Mouse (Mus musculus) 3134 (cell line): ENCODE data around the gene Zfp981.
"Not testable (repeated sequence)": the region's sequence is repeated elsewhere in the genome, so short reads cannot be mapped to it uniquely, and the experiment has no call there.

Experiments used
- DNase-seq: peaks from one replicate; pipeline ENCODE4 v3.0.0-alpha.2; 2011; ENCODE audit warnings: low spot score; ENCODE audit not compliant: insufficient read length; ENCODE audit errors: extremely low read depth

Zfp981 gene

DNA sequence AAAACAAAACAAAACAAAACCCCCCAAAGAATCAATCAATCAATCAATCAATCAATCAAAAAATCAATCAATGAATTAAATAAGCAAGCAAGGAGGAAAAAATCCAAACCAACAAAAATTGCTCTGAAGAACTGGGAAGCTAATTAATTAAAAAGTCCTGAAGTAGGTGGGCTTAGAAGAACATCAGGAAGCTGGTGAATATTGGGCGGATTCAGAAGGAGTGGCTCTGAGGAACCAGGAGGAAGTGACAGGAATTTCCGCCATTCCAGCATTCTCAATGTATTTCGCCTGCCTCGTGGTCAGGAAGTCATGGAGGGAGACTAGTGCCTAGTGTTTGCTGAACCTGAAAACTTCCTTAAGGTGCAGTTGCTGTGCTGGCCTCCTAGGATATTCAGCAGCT is at the start of gene Zfp981:
TSS of gene Zfp981 (plus strand) at position 301 of the 400 bp plus-strand sequence.
- not testable (repeated sequence) for DNase-seq

DNA sequence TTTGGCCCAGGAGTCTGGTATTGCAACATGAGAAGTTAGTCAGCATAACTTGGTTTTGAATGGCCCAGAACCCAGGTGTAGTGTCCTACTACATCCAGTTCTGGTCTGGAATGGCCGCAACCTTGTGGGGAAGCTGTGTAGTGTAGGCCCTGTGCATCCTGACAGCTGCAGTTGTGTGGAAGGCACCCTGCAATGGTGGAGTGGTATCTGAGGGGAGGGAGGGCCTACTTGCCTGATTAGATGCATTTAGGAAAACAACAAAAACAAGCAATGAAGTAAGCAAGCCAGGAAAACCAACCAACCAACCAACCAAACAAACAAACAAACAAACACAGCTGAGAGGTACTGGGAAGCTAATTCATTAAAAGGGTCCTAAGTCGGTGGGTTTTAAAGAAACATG is 49.3 kb upstream of the Zfp981 start:
- not testable (repeated sequence) for DNase-seq

DNA sequence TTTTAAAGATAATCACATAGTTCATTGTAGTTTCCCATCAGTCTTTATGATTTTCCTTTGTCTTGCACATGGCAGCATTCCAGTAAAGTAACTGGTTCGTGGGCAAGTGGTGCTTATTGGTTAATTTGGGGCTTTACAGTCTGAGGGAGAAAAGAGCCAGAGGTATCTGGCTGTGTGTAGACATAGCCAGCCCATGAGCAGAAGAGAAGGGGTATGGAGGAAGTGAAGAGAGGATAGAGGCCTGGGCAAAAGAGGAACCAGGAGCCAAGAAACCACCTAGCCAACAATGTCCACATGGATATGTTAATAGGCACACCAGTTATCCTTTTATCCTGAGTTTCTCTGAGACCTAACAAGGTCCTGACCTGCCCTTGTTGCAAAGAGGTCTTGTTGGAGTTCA is 47.7 kb upstream of the Zfp981 start:
- not testable (repeated sequence) for DNase-seq

DNA sequence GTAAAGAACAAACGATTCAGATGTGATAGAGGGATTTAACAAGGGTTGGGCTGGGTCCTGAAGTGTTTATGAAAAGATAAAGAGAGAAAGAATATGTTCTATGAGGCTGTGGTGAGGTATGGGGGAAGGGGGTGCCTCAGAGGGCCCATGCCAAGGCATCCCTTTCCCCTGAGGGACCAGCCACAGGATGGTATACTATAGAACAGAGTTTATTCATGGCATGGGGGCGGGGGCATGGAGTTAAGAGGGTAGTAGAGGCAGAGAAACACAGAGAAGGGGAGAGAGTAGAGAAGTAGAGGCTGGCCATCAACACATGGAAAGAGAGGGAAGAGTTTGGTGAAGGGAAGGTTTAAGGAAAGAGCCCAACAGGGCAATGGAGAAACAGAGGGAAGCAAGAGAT is 46.9 kb upstream of the Zfp981 start:
- DNase-seq = no peak

DNA sequence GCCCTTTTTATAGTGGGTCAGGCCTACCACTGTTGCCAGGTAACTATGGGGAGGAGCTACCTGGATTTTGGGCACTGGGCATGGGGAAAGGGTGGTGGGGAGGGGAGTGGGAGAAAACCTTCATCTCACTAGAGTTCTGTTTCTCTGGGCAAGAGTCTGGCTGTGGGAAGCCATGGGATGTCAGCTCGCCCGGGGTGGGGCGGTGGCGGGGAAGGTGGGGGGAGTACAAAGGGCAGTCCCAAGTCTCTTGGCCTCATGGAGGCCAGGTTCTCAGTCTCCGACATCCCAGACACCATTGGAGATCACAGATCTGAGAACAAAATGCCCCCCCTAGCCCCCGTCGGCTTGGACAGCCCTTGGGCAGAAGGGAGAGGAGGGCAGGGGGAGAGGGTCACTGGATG is 46.5 kb upstream of the Zfp981 start:
- DNase-seq = peak; percentile 13

DNA sequence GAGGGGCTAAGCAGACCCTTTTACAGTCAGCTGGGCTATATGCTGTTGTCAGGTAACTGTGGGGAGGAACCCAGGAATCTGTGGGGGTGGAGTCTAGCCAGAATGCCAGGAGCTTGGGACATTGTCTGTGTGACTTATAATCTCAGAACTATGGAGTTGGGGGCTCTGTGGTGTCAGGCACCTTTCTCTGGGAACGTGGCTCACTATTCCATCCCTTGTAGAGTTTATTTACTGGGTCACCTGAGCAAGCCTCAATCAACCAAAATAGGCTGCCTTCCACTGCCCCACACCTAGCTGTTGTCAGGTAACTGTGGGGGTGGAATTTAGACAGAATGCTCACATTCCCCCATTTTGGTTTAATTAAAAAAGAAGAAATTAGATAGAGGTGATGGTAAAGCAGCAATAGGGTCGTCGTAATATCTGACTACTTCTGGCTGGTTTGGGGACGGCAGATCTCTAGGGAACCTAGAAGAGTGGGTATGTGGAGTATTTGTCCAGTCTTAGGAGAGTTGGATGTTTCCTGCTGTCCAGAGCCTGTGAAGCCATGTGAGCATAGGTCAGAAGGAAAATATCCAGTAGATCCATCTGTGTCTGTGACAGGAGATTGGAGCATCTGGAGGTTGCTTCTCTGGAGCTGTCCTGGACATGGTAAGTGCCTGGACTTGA is 45.6 kb upstream of the Zfp981 start:
- DNase-seq = no peak

DNA sequence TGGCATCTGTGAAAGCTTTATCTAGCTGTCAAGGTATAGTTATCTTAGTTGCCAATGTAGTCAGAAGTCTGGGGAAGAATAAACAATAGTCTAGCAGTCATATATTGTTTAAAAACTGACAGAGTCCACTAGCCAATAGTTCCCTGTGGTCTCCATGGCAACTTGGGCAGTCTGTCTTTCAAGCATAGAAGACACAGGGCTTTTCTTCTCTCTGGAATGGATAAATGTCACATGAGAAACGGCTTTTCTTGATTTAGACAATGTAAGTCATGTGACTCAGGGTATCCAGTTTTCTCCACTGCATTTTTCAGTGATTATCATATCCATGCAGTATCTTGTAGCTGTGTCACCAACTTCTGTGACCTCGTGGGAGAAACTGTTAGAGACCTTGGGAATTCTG is 44.7 kb upstream of the Zfp981 start:
- no peak for DNase-seq

DNA sequence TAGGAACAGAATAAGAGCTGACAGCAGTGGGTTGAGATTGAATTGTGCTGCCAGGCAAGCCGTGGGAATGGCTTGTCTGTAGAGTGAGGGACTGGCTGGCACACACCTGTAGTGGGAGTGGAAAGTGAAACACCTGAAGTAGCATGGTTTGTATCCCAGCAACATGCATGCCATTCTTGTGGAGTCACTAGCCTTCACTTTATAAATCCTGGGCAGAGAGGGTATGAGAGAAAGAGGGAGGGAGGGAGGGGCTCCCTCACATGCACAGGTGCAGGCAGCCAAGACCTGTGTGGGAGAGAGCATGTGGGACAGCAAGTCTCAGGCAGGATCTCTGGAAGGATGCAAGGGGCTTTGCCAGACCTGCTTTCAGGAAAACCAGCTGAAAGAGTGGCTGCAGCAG is 44.1 kb upstream of the Zfp981 start:
- DNase-seq = no peak

DNA sequence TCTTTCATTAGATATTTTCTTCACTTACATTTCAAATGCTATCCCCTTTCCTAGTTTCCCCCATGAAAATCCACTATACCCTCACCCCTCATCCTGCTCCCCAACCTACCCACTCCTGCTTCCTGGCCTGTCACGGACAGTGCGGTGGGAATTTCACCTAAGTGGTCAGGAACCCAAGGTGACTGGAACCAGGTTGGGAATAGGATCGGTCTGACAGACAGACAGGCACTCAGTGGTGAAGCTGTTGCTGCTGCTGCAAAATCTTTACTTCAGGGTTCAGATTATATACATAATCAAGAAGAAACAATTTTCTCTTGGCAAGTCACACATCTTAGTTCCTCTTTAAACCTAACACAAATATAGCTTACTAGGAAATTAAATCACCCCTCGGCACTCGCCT is 42.0 kb upstream of the Zfp981 start:
- DNase-seq = not testable (repeated sequence)

DNA sequence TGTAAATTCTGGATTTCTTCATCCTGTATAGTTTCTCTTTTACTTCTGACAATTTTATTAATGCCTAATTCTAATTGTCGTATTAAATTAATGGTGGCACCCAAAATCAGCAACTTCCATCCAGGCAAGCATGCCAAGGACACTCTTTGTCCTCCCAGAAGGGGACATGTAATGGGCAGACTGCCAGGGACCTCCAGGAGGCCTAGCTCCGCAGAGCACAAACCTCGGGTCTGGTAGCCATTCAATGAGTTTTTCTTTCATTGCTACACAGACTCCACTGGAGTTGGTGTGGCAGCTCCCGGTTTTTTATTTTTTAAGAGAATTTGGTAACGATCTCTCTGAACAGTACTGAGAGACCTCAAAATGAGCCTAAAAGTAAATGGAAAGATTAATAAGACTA is 41.1 kb upstream of the Zfp981 start:
- not testable (repeated sequence) for DNase-seq

DNA sequence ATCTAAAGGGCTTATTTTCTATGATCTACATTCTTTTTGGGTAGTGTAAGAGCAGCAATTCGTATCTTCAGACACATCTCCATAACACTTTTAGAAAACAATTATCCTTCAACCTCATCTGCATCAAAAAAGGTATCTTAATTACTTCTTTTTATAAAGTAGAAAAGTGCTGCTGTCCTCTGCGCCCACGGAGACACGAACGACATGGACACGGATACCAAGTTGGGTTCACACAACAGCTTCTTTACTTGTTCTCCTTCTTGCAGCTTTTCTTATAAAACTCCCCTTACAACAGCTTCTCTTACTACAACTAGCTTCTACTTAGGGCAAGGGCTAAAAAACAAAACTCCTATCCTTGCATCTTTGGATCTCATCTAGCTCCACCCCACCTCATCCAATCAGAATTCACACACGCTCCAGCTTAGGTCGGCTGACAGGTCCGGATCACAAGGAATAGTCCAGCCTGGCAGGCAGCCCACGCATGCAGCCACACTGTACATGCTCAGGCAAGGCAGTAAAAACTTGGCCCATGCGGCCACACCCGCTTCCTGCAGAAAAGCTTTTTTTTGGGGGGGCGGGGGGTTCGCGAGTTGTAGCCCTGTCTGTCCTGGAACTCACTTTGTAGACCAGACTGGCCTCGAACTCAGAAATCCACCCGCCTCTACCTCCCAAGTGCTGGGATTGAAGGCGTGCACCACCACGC is 38.0 kb upstream of the Zfp981 start:
- not testable (repeated sequence) for DNase-seq

DNA sequence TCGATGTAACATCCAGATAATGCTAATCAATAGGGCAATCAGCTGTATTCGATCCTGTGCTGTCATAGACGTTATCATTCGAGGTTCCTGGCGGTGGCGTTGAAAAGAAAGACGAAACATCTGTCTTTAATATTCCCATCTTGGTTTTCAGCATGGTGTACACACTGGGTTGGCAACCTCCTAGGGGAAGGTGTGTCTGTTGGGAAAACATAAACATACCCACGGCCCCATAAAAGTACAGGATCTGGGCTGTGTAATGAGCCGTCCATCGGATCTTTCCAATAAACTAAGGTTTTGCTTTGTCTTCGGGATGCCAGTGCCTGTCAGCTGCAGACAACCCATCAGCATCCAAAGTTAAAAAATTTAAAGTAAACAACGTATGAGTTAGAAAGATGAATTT is 31.8 kb upstream of the Zfp981 start:
- DNase-seq = not testable (repeated sequence)

DNA sequence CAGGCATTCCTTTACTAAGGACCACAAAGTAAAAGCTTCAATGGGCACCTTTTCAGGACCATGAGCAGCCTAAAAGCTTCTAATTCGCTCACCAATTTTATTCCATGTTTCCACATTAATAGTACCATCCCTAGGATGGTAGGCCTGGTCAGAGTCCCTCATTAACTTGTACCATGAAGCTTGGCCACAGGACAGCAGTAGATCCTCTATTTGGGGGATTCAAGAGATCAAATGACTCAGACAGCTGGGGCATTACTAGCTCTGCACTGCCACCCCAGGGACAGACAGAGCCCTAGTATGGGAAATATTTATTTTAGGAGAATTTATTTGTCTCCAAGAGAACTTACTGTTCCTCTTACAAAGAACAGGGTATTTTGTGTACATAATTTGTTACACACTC is 27.6 kb upstream of the Zfp981 start:
- DNase-seq = not testable (repeated sequence)

DNA sequence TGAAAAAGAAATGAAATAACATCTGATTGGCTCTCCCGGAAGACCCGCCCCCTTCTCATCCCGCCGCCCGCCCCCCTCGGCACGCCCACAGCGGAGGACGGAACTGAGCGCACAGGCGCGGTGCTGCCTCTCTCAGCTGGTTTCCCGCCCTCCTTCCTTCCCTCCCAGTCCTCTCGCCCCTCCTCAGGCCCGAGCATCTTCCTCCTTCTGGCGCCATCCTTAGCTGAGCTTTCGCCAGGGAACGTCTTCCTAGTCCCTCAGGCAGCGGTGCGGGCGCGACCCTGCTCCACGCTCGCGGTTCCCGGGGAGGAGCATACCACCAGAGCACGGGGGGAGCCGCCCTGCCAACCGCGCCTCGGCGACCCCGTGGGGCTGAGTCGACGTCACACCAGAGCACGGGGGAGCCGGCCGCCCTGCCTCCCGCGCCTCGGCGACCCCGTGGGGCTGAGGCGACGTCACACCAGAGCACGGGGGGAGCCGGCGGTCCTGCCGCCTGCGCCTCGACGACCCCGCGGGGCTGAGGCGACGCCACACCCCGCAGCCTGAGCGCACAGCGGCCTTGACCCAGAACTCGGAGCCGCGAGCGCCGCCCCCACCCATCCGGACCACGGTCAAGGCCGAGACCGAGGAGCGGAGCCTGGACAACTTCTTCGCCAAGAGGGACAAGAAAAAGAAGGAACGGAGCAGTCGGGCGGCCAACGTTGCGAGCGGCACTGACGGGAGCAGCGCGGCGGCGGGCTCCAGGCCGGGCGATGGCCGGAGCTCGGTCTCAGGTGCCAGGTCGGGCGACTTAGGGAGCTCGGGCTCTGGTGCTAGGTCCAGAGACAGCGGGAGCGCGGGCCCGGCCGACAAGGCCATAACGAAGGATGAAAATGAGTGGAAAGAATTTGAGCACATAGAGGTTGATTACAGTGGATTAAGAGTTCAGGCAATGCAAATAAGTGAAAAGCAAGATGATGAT is 26.8 kb upstream of the Zfp981 start:
- DNase-seq = not testable (repeated sequence)

DNA sequence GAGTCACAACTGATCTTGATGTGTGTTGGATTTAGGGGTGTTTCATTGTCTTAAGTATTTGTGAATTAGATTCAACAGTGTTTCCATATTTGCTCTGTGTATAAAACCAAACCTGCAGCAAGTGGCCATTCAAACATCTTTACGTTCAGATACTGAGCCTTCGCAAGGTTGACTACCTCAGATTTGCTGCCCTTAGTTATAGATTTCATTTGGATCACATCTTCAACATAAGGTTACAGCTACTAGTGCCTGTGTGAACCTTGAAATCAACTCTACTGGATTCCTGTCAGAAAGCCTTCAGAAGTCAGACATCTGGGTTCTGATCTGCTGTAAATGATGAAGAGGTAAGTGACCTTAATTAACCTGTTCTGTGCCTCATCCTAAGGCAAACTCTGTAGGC is 25.6 kb upstream of the Zfp981 start:
- not testable (repeated sequence) for DNase-seq

DNA sequence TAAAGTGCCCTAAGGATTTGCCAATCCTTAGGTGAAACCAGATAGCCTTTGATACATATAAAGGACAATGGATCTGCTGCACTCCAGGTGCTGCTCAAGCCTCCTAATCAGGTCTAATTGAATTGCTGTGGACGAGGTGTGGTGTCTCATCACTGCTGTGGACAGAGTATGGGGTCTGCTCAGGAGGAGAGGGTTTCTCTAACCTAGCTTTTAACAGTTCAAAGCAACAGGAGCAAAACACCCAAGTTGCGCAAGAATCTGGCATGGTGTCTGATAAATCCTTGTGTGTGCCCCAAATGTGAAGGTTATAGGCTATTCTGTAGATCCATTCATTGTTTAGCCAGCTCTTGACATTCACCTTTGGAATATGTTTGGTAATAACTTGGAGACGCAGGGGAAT is 24.9 kb upstream of the Zfp981 start:
- not testable (repeated sequence) for DNase-seq

DNA sequence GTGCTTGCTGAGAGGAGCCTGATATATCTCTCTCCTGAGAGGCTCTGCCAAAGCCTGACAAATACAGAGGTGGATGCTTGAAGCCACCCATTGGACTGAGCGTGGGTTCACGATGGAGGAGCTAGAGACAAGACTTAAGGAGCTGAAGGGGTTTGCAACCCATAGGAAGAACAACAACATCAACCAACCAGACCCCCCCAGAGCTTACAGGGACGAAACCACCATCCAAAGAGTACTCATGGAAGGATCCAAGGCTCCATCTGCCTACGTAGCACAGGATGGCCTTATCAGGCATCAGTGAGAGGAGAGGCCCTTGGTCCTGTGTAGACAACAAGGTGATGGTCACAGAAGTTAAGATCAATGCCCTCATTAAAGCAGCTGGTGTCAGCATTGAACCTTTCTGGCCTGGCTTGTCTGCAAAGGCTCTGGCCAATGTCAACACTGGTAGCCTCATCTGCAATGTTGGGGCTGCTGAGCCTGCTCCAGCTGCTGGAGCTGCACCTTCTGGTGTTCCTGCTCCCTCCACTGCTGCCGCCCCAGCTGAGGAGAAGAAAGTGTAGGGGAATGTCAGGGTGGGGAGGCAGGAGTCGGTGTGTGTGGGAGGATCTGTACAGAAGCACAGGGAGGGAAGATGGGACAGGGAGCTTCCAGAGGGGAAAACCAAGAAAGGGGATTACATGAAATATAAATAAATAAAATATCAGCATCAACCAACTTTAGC is 21.3 kb upstream of the Zfp981 start:
- DNase-seq = not testable (repeated sequence)

DNA sequence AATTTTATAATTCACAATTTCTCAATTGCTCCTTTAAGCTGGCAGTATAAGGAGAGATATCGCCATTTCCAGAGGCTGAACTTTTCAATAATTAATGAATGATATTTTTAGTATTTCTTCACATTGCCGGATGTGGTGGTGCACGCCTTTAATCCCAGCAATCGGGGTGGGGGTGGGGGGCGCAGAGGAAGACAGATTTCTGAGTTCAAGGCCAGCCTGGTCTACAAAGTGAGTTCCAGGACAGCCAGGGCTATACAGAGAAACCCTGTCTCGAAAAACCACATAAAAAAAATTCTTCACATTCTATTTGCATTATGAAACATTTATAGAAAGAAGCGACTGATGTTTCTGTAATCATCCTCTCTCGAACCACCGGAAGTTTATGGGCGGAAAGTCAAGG is 19.3 kb upstream of the Zfp981 start:
- not testable (repeated sequence) for DNase-seq

DNA sequence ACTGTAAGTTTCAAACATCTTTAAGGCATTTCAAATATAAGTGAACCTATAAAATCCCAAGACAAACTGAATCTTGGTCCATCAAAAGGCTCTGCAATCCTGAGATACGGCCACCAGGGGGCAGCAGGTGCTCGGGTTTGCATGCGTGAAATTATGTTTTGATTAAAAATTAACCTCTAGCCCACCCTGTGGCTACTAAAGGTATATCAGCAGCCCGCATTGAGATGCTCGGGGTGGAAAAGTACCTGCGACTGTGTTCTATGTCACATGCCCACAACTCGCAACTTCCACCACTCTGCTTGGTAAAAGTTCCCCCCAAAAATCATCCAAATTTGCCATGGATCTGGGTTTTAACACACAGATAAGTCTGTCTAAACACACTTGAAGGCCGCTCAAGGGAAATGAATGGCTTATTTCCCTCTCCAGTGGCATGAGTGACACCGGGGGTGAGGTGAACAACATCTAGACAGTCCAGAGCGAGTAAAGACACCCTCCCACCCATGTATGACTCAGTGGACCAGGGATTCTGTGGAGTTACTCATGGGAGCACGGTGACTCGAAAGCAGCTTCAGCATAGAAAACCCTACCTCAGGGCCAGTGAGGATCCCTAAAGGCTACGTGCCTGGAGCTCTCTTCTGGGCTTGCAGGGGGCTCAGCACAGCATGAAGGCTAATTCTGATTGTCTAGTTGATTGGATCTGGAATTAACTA is 18.1 kb upstream of the Zfp981 start:
- not testable (repeated sequence) for DNase-seq

DNA sequence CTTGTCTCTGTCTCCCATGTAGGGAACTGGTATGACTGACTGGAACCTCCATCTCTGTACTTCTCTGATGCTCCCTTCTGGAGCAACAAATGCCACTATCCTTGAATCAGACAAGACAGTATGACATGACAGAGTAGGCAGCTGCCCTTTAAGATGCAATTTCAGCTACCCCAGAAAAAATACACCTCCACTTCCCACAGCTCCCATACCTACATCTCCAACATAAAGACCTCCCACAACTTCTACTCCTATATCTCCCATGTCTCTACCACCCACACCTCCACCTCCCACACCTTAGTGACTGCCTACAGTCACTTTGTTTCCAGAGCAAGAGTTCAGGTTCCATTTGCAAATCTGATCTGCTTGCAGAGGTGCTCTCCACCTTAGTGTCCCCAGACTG is 17.2 kb upstream of the Zfp981 start:
- DNase-seq = not testable (repeated sequence)
